Mouse (Mus musculus): ENCODE data around the gene Luzp1.

Gene Luzp1

GRCm38 (mm10) chr4:136462086-136462838 is 7.3 kb upstream of the Luzp1 start, which contains the start of gene 6030445D17Rik:
TSS of gene 6030445D17Rik (plus strand) at chr4:136462250.
- in situ Hi-C loops (cut with MboI, MseI): loop anchor here (10.0 kb wide), 1 partner anchor 133 kb away; no protein-coding TSS in a partner anchor

DNA sequence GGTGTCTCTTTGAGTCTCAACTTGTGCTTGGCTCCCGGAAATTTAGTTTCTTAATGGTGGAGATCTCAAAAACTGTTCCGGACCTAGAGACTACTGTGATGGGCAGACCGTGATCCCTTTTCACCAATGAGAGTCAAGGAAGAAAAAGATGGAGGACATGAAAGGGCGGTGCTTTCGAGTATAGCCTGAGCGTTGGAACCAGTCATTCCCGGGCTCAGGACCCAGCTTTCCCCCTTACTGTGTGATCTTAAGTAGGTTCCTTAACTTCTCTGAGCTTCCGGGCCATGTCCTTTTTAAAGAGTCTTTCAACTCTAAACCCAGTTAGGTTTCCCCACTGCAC is 6.8 kb upstream of the Luzp1 start:
- in situ Hi-C loops (cut with MboI, MseI): loop anchor here (10.0 kb wide), 1 partner anchor 132 kb away; no protein-coding TSS in a partner anchor

DNA sequence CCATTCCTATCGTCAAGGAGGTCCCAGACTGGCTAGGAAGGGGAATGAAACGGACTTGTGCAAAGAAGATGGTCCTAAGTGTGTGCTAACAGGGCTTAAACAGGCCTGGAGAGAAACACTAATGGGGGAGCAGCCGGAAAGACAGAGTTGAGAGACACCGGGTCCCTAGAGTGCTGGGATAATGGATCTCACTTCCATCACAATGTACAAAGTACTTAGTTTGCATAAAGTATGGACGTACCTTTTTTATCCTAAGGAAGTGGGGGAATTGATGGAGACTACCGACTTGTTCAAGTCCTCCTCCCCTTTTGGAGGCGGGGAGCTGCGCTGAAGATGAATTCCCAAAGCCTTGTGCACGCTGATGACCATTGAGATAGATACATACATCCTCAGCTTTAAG is 6.1 kb upstream of the Luzp1 start:
- in situ Hi-C loops (cut with MboI, MseI): loop anchor here (10.0 kb wide), 1 partner anchor 131 kb away; no protein-coding TSS in a partner anchor

GRCm38 (mm10) chr4:136466226-136466625 is 3.3 kb upstream of the Luzp1 start:
- in situ Hi-C loops (cut with MboI, MseI): loop anchor here (10.0 kb wide), 1 partner anchor 129 kb away; no protein-coding TSS in a partner anchor

GRCm38 (mm10) chr4:136468553-136469327 is 821 bp upstream of the Luzp1 start:
- in situ Hi-C loops (cut with MboI, MseI): loop anchor here (10.0 kb wide), 1 partner anchor 126 kb away; no protein-coding TSS in a partner anchor

GRCm38 (mm10) chr4:136469941-136470346 is 383 bp downstream of the Luzp1 start:
- in situ Hi-C loops (cut with MboI, MseI): loop anchor here (10.0 kb wide), 2 partner anchors 125 to 865 kb away; no protein-coding TSS in a partner anchor

DNA sequence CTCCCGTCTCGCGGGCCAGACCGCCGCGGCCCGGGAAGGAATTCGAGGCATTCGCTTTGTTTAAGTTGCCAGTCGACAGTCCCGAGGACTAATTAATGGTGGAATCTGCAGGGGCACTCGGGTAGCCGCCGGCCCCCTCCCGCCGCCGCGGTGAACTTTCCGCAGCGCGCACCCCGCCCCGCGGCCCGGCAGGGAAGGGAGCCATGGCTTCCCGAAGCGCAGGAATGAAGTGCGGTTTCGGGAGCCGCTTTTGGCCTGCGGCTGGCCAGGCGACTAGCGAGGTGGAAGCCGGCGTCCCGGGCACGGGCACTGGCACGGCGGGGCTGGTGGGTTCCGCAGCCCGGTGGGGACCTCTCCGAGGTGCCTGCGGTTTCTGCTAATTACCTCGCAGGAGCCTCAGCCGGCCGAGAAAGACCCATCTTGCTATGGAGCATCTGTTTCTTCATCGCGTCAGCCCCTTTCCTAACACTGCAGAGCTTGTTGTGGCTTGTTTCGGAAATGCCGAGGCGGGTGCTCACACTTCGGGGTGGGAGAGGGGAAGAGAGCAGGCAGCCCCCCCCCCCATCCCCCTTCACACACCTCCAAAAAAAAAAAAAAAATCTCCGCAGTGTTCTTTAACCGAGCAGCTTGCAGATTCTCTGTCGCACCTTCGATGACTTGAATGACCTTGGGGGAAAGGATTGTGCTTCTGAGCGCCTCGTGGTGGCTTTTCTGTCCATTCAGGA is 948 bp downstream of the Luzp1 start:
- in situ Hi-C loops (cut with MboI, MseI): loop anchor here (10.0 kb wide), 1 partner anchor 864 kb away; no protein-coding TSS in a partner anchor

DNA sequence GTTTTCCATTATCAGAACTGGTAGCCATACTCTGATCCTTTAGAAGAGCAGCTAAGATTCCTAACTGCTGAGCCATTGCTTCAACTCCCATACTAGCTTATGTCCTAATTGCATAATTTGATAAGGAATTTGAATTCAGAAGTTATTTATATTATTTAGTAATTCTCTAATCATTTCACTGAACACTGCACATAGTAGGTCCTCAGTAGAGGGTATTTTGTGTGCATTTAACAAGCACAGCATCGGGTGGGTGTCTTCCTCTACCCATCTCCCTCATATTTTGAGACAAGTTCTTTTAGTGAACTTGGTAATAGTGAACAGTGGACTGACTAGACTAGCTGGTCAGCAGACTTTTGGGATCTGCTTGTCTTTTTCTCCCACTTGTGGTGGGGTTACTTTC is 7.1 kb downstream of the Luzp1 start:
- in situ Hi-C loops (cut with MboI, MseI): loop anchor here (10.0 kb wide), 1 partner anchor 858 kb away; no protein-coding TSS in a partner anchor

DNA sequence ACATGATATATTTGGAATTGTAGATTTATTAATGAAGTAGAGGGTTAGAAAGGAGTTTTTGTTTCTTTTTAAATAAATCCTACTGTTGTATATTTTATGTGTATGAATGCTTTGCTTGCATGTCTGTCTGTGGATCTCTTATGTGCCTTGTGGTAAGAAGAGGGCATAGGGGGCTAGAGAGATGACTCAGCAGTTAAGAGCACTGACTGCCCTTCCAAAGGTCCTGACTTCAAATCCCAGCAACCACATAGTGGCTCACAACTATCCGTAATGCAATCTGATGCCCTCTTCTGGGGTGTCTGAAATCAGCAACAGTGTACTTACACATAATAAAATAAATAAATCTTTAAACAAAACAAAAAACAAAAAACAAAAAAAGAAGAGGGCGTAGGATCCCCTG is 17.0 kb downstream of the Luzp1 start:
- in situ Hi-C loops (cut with MboI, MseI): no loop called here

- in situ Hi-C loops (cut with MboI, MseI): no loop called here
Observed at GRCm38 (mm10) chr4:136495993-136496392, 26.4 kb downstream of the Luzp1 start.

GRCm38 (mm10) chr4:136505426-136506215 is 36.1 kb downstream of the Luzp1 start:
- in situ Hi-C loops (cut with MboI, MseI): no loop called here

GRCm38 (mm10) chr4:136509857-136510256 is 40.3 kb downstream of the Luzp1 start:
- in situ Hi-C loops (cut with MboI, MseI): no loop called here

DNA sequence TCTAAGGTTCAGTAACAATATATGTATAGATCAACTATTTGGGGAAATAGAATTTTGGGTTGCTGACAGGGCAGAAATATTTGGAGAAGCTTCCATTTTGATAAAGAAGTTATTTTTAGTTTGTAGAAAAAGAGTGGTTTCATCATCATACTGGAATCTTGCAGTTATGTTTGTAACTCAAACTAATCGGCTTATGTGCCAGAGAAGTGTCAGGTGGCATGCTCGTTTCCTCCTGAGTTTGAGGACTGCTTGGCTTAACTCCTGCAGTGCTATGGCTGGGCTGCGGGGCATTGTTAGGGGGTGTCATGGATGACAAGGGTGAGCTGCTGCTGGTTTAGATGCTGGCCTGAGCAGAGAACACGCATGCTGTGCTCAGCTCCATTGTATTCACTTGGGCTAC is 42.1 kb downstream of the Luzp1 start:
- in situ Hi-C loops (cut with MboI, MseI): no loop called here

DNA sequence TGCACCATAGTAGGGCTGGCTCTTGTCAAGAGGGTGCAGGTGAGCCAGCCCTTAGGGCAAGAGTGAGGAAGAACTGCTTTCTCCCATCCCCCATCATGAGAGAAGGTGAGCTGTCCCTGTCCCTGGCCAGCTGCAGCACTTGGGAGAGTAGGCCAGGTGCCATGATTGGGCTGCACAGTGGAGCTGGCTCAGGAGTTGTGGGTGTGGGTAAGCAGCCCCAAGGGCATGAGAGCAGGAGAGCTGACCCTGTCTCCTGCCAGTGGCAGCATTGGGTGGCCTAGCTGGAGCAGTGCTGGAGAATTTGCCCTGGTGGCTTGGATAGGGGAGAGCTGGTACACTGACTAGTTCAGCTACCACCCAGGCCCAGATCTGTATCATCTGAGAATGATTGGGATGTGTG is 43.3 kb downstream of the Luzp1 start:
- in situ Hi-C loops (cut with MboI, MseI): no loop called here

DNA sequence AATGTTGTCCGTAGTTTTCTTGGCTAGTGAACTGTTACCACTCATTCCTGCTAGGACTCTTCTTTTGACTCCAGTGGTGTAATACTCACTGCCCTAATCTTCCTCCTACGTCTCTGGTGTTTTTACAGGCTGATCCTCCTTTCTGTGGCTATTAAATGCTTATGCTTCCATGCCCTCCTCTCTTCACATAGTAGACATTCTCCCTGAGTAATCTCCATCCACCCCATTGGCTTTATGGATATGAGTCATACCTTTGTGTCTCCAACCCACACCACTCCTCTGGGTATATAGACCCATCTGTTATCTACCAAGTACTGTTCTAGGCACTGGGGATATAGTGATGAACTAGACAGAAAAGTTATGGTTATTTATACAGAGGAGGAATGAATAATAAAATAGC is 48.6 kb downstream of the Luzp1 start:
- in situ Hi-C loops (cut with MboI, MseI): loop anchor here (5.0 kb wide), 1 partner anchor 61 kb away; no protein-coding TSS in a partner anchor

DNA sequence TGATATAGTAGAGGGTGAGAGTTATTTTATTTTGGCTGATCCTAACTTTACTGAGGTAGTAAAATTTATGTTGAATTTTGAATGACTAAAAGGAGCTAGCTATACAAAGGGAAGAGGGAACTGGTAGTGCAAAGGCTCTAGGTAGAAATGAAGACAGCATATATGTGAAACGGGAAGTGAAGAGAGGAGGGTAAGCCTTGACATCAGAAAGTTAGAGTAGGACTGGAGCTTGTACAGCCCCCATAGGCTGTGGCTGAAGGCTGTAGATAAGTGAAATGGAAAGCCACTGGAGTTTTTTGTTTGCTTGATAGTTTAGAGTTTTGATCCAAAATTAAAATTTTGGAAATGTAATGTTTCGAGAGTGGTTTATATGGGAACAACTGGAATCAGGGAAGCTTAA is 49.0 kb downstream of the Luzp1 start:
- in situ Hi-C loops (cut with MboI, MseI): loop anchor here (5.0 kb wide), 1 partner anchor 61 kb away; no protein-coding TSS in a partner anchor

- in situ Hi-C loops (cut with MboI, MseI): loop anchor here (5.0 kb wide), 1 partner anchor 63 kb away; no protein-coding TSS in a partner anchor
Observed at GRCm38 (mm10) chr4:136519866-136520265, 50.3 kb downstream of the Luzp1 start.

DNA sequence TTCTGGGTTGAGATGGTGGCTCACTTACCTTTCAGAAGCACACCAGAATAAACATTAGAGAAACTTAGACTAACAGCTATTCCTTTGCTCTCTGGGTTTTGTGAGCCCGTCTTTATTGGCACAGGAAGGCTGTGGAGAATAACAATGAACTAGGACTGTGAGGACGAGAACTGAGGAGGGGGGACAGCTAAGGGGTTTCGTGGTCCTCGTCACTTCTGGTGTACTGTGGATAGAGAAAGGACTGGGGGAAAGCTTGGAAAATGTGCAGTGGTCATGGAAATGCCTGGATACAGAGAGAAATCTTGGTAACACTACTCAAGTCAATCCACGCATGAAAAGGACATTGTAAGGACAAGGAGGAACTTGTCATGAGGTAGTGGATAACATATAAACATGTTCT is 52.3 kb downstream of the Luzp1 start:
- in situ Hi-C loops (cut with MboI, MseI): no loop called here

- in situ Hi-C loops (cut with MboI, MseI): no loop called here
Observed at GRCm38 (mm10) chr4:136524309-136524708, 54.7 kb downstream of the Luzp1 start.

DNA sequence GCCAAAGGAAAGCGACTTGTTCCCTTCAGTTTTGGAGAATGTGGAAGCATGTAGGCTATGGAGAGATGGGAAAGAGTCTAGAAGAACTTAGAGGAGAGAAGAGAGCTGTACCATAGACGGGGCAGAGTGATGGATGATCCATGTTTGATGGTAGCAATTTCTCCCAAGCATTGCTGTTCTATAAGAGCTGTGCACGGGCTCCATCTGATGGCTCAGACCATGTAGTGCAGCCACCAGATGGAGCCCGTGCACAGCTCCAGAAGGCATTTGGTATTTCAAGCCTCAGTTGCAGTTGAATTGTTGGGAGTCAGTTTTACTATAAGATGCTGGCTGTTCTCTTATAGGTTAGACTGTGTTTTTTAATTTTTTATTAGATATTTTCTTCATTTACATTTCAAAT is 56.9 kb downstream of the Luzp1 start:
- in situ Hi-C loops (cut with MboI, MseI): no loop called here

- in situ Hi-C loops (cut with MboI, MseI): no loop called here
Observed at GRCm38 (mm10) chr4:136545151-136545550, 75.6 kb downstream of the Luzp1 start.
